Mouse (Mus musculus) forebrain, postnatal 0 days (tissue): ENCODE measurements around the gene Lrmp. TPM values are rescaled to one million over a fixed set of nuclear protein-coding genes. Genes with fewer than 3 reads are reported as not detected.

Experiments used
- ATAC-seq: fragments of 200-750 bp; cut with Nextera tagmentation; 2 replicates; pipeline ENCODE4 v1.8.0; 2017; ENCODE audit warnings: mild to moderate bottlenecking, moderate library complexity
- DNase-seq: peaks from one replicate; pipeline ENCODE4 v3.0.0-alpha.2; 2015
- H3K27ac ChIP-seq: fragments of 300-500 bp; sonication (generic); 2 replicates; pipeline ENCODE4 v1.5.1; 2014; ENCODE audit warnings: low read depth, mild to moderate bottlenecking, antibody characterized with exemption, low read length, moderate library complexity, mixed read lengths
- H3K27me3 ChIP-seq: fragments of 300-500 bp; sonication (generic); 2 replicates; pipeline ENCODE4 v1.6.1; 2014; ENCODE audit warnings: mild to moderate bottlenecking, low read length, mixed read lengths; ENCODE audit not compliant: insufficient read depth
- H3K36me3 ChIP-seq: fragments of 300-500 bp; sonication (generic); 2 replicates; pipeline ENCODE4 v1.6.1; 2014; ENCODE audit warnings: mild to moderate bottlenecking, moderate library complexity; ENCODE audit not compliant: insufficient read depth
- H3K4me1 ChIP-seq: fragments of 300-500 bp; sonication (generic); 2 replicates; pipeline ENCODE4 v1.6.1; 2014; ENCODE audit warnings: antibody characterized with exemption; ENCODE audit not compliant: insufficient read depth
- H3K4me2 ChIP-seq: fragments of 300-500 bp; sonication (generic); 2 replicates; pipeline ENCODE4 v1.6.1; 2014; ENCODE audit warnings: low read depth, mild to moderate bottlenecking, moderate library complexity
- H3K4me3 ChIP-seq: fragments of 300-500 bp; sonication (generic); 2 replicates; pipeline ENCODE4 v1.5.1; 2014; ENCODE audit warnings: low read depth, low read length, mixed read lengths
- H3K9ac ChIP-seq: fragments of 300-500 bp; sonication (generic); 2 replicates; pipeline ENCODE4 v1.6.1; 2014; ENCODE audit warnings: mild to moderate bottlenecking
- H3K9me3 ChIP-seq: fragments of 300-500 bp; sonication (generic); 2 replicates; pipeline ENCODE4 v1.6.1; 2016; ENCODE audit warnings: low read length
- CTCF ChIP-seq: sonication (generic); IDR thresholded peaks from 2 replicates; pipeline ENCODE4 v1.5.1; 2016; ENCODE audit warnings: antibody characterized with exemption, control low read depth, low read depth
- WGBS: fragments of 180-500 bp; shearing (Covaris S2); extraction: QIAGEN DNeasy Blood & Tissue Kit; methylation state at CpG from one replicate; pipeline ENCODE4 v1.1.7; 2014; 5-methylcytosine and 5-hydroxymethylcytosine counted together
- polyA plus RNA-seq: library from polyadenylated mRNA; unstranded; fragments of >200 nt; fragmentation: Nextera tagmentation; extraction: Ambion mirVana; gene quantifications from 2 replicates; pipeline ENCODE4 v1.2.1, GENCODE M21; 2015
- total RNA-seq: library from RNA; depleted of rRNA; stranded (reverse); fragments of >200 nt; gene quantifications from 2 replicates; pipeline ENCODE4 v1.2.3, GENCODE M21; 2014

Gene Lrmp
- total and polyA plus RNA-seq, 2 experiments from 2014 or later = 0.80 to 1.3 TPM

GRCm38 (mm10) chr6:145120086-145120485, 4.6 kb downstream of the Lrmp start:
- no peak for DNase-seq

GRCm38 (mm10) chr6:145120787-145121589, 5.5 kb downstream of the Lrmp start:
- WGBS = 56% methylated on average over 18 of the region's 18 CpGs
- H3K36me3 ChIP-seq = no peaks in the 10 kb centered on the region
- no peak overlapping the region for H3K4me2 ChIP-seq
- no peaks in the 10 kb centered on the region for H3K4me1 ChIP-seq
- no peak for TF ChIP-seq CTCF
- H3K9ac ChIP-seq = no peak overlapping the region
- H3K9me3 ChIP-seq = no peaks in the 10 kb centered on the region
- H3K27me3 ChIP-seq = no peaks in the 10 kb centered on the region
- DNase-seq (no peak), ATAC-seq (no peak)
- H3K4me3 ChIP-seq = no peak overlapping the region
- no peak overlapping the region for H3K27ac ChIP-seq

More at GRCm38 (mm10) chr6:145120086-145120485, 4.6 kb downstream of the Lrmp start:
- Histone ChIP-seq H3K4me3 (no peak overlapping the region), H3K4me1 (no peaks in the 10 kb centered on the region), H3K9me3 (no peaks in the 10 kb centered on the region), H3K27me3 (no peaks in the 10 kb centered on the region), H3K4me2 (no peak overlapping the region), H3K27ac (no peak overlapping the region), H3K36me3 (no peaks in the 10 kb centered on the region), H3K9ac (no peak overlapping the region)
- no peak for TF ChIP-seq CTCF
- no peak for ATAC-seq
- whole genome bisulfite sequencing = 86% methylated on average over 2 of the region's 2 CpGs

GRCm38 (mm10) chr6:145121590-145122420, 6.4 kb downstream of the Lrmp start:
- no peak for TF ChIP-seq CTCF
- Histone ChIP-seq H3K36me3 (no peaks in the 10 kb centered on the region), H3K4me3 (no peak overlapping the region), H3K9ac (no peak overlapping the region), H3K9me3 (no peaks in the 10 kb centered on the region), H3K27ac (no peak overlapping the region), H3K4me1 (no peaks in the 10 kb centered on the region), H3K4me2 (no peak overlapping the region), H3K27me3 (no peaks in the 10 kb centered on the region)
- no peak for DNase-seq
- ATAC-seq = no peak
- 58% methylated on average over 21 of the region's 21 CpGs for WGBS

- Histone ChIP-seq H3K4me3 (no peak overlapping the region), H3K27ac (no peak overlapping the region), H3K4me1 (no peaks in the 10 kb centered on the region), H3K27me3 (no peaks in the 10 kb centered on the region), H3K4me2 (no peak overlapping the region), H3K36me3 (no peaks in the 10 kb centered on the region), H3K9me3 (no peaks in the 10 kb centered on the region), H3K9ac (no peak overlapping the region)
- no peak for TF ChIP-seq CTCF
- DNase-seq (no peak), ATAC-seq (no peak)
- 35% methylated on average over 8 of the region's 8 CpGs for WGBS
Measured at GRCm38 (mm10) chr6:145122423-145123059, 7.1 kb downstream of the Lrmp start.

- ATAC-seq (no peak), DNase-seq (no peak)
- Histone ChIP-seq H3K9me3 (no peaks in the 10 kb centered on the region), H3K27ac (no peak overlapping the region), H3K4me2 (no peak overlapping the region), H3K27me3 (no peaks in the 10 kb centered on the region), H3K4me3 (no peak overlapping the region), H3K4me1 (no peaks in the 10 kb centered on the region), H3K9ac (no peak overlapping the region), H3K36me3 (no peaks in the 10 kb centered on the region)
- TF ChIP-seq CTCF = no peak
- 89% methylated on average over 11 of the region's 11 CpGs for WGBS
Measured at GRCm38 (mm10) chr6:145123136-145124060, 7.9 kb downstream of the Lrmp start.

- H3K27me3 ChIP-seq = no peaks in the 10 kb centered on the region
- WGBS = 73% methylated on average over 1 of the region's 1 CpGs
Measured at GRCm38 (mm10) chr6:145124621-145125020, 9.2 kb downstream of the Lrmp start.

More at GRCm38 (mm10) chr6:145124621-145125020, 9.2 kb downstream of the Lrmp start:
- Histone ChIP-seq H3K4me3 (no peak overlapping the region), H3K27ac (no peak overlapping the region), H3K36me3 (no peaks in the 10 kb centered on the region), H3K4me1 (no peaks in the 10 kb centered on the region), H3K4me2 (no peak overlapping the region), H3K9ac (no peak overlapping the region), H3K9me3 (no peaks in the 10 kb centered on the region)
- TF ChIP-seq CTCF = no peak
- no peak for ATAC-seq
- DNase-seq = no peak
